Mouse (Mus musculus) ovary, postnatal 14 days (tissue): Measurements from ENCODE around the gene Wfikkn2.

Experiments used
- DNase-seq: peaks from one replicate; pipeline ENCODE4 v3.0.0; 2022; ENCODE audit warnings: low spot score

The Wfikkn2 gene

GRCm38 (mm10) chr11:94190665-94191064, 55.1 kb downstream of the Wfikkn2 start:
- DNase-seq = no peak

- no peak for DNase-seq
Measured at GRCm38 (mm10) chr11:94189579-94189978, 56.2 kb downstream of the Wfikkn2 start.
